Mouse (Mus musculus): ENCODE results near the gene Slc4a3. TPM values are rescaled to one million over a fixed set of nuclear protein-coding genes. Genes with fewer than 3 reads are reported as not detected.

Slc4a3 gene
- polyA plus RNA-seq, 1 experiment, result 121 TPM

DNA sequence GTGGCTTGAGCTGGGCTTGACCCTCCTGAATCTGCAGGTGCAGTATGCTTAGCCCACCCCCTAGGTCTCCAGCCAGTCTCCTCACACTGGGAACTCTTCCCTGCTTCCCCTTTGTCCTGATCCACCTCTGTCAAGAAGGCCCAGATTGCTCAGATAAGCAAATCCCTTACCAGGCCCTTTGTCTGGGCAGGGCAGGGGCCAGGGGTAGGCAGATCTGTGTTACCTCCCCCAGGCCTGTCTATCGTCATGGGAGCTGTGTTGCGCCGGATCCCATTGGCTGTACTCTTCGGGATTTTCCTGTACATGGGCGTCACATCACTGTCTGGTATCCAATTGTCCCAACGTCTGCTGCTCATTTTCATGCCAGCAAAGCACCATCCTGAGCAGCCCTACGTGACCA is 11.0 kb downstream of the Slc4a3 start:
- Histone ChIP-seq H3K4me1 (ENCODE audit: control insufficient read depth, insufficient read depth, low read length) (peaks cover 6% of the 10 kb centered on the region; the same call in 1 of the 2 replicates), H3K27ac (ENCODE audit: insufficient read depth, low read length) (no peak overlapping the region), H3K4me3 (ENCODE audit: insufficient read depth, low read length) (no peak overlapping the region)
- TF ChIP-seq POLR2A (IDR thresholded peaks at IDR 0.05; ENCODE audit: extremely low read depth, insufficient read depth, low read length) (no peak), CTCF (IDR thresholded peaks at IDR 0.05; ENCODE audit: extremely low read depth, insufficient read depth, low read length) (no peak)

DNA sequence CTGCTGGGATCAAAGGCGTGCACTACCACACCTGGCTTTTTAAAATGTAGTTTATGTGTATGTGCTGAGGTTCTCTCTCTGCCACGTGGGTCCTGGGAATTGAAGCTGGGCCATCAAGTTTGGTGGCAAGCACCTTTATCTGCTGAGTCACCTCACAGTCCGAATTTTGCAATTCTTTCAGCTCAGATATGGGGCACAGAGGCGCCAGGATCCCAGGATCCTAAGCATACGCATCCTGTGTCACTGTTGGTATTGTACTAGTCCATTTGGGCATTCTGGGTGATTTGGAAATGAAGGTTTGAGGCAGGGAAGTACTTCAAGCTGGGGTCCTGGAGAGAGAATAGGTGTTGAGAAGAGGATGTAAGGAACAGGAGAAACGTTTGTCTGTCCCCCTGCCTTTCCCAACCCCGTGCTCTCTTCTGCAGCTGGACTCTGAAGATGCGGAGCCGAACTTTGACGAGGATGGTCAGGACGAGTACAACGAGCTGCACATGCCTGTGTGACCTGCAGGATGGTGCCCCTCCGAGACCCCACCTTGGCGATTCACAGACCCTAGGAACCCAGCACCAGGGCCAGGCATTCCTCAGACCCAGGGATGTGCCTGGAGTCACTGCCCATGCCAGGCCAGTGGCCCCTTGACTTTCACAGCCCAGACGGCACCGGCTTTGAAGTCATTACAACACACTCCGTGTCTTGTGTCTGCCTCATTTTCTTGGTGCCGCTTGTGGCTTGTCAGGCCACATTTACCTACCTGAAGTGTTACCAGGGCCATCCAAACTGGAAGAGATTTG is 12.5 kb downstream of the Slc4a3 start:
- Histone ChIP-seq H3K4me1 (ENCODE audit: control insufficient read depth, insufficient read depth, low read length) (peaks cover 6% of the 10 kb centered on the region; the same call in 1 of the 2 replicates), H3K27ac (ENCODE audit: insufficient read depth, low read length) (peak overlapping the region; percentile 40; the same call in 1 of the 2 replicates), H3K4me3 (ENCODE audit: insufficient read depth, low read length) (no peak overlapping the region)
- no peak for TF ChIP-seq CTCF (IDR thresholded peaks at IDR 0.05; ENCODE audit: extremely low read depth, insufficient read depth, low read length)
- no peak for TF ChIP-seq POLR2A (IDR thresholded peaks at IDR 0.05; ENCODE audit: extremely low read depth, insufficient read depth, low read length)

DNA sequence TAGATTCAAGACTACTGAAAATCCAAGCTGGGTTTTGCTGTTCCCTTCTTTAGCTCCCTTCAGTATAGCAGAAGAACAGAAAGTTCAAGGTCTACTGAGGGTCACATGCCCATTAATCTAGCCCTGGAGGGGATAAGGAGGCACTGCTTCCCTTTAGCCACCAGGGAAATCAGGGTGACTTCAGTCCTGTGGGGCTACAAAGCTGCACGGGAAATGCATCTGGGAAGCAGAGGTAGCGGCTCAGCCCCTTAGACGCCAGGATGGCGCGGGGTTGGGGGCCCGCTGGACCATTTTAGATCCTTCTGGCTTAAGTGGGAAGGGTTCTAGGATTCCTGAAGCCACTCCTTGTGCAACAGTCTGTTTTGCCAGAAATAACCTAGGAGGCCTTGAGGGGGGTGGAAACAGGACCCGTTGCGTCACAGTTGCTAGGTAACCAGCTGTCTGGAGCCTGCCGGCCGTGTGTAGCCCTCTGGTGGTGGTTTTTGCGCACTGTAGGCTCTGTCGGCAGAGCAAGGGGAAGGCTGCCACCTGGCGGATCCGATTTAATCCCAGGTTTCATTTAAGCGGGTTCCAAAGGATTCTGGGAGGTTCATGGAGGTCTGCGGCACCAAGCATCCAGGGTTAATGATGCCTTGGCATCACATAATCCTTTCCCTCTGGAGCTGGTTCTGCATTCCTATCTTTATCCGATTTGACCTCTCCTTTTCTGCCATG is 13.3 kb downstream of the Slc4a3 start:
- peaks cover 6% of the 10 kb centered on the region; the same call in 1 of the 2 replicates for H3K4me1 ChIP-seq (ENCODE audit: control insufficient read depth, insufficient read depth, low read length)
- H3K27ac ChIP-seq (ENCODE audit: insufficient read depth, low read length), result peak overlapping the region; percentile 40
- H3K4me3 ChIP-seq (ENCODE audit: insufficient read depth, low read length), result no peak overlapping the region
- TF ChIP-seq POLR2A (IDR thresholded peaks at IDR 0.05; ENCODE audit: extremely low read depth, insufficient read depth, low read length) (no peak), CTCF (IDR thresholded peaks at IDR 0.05; ENCODE audit: extremely low read depth, insufficient read depth, low read length) (peak; percentile 99)

DNA sequence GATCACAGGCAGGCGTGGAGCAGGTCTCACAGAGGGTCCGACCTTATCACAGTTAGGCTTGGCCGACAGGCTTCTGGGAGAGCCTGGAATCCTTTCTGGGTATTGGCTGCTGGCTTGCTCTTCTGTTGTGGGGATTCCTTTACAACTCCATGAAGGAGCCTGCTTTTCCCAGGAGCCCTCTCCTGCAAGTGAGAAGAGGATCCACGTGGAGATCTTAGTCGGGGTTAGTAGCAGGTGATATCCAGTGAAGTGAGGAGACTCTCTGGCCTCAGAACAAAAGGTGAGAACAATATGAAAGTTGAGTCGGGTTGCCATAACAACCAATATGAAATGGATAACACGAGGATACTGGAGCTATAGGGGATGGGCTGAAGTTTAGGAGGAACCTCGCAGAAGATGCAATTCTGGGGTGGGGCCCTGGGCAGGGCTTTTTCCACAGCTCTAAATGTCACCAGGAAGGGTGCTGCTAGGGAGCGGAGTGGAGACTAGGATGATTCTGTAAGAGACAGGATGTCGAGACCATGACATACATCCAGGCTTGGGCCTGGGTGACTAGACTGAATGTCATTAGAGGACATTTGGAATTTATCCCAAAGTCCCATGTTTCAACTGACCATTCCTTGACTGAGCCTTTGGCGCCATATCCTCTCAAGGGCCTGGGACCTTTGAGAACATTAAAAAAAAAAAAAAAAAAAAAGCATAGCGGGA is 14.3 kb downstream of the Slc4a3 start:
- TF ChIP-seq POLR2A (IDR thresholded peaks at IDR 0.05; ENCODE audit: extremely low read depth, insufficient read depth, low read length) (0 out of 2 replicates have a peak, but pooled peaks have one; percentile 10), CTCF (IDR thresholded peaks at IDR 0.05; ENCODE audit: extremely low read depth, insufficient read depth, low read length) (no peak)
- H3K4me3 ChIP-seq (ENCODE audit: insufficient read depth, low read length), result no peak overlapping the region
- peaks cover 4% of the 10 kb centered on the region; the same call in 1 of the 2 replicates for H3K4me1 ChIP-seq (ENCODE audit: control insufficient read depth, insufficient read depth, low read length)
- no peak overlapping the region for H3K27ac ChIP-seq (ENCODE audit: insufficient read depth, low read length)

DNA sequence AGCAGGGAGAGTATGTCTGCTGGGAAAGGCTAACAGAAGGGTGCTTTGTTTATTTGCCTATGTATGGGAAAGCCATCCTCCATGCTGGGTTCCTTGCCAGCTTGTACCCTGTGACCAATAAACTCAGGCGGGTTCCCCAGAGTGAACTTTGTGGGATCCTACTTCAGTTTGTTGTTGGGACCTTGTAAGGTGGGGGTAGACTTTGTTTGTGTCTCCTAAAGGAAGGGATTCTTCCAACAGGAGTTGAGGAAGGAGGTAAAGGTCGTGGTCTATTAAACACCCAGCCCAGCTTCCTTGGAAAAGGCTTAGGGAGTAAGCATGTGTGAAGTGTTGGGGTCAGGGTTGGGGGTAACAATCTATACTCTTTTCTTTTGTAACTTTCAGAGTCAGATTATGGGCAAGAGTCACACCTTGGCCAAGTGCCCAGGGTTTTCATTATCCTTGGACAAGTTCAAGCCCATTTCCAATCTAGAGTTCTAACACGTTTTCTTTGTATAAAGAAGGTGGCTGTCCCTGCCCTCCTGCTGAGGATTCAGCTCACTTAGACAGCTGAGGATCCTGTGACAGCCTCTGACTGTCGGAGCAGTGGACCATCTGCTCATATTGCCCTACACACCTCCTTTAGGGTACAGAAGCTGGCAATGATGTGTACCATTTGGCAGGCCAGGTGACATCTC is 15.3 kb downstream of the Slc4a3 start:
- TF ChIP-seq POLR2A (IDR thresholded peaks at IDR 0.05; ENCODE audit: extremely low read depth, insufficient read depth, low read length), result no peak
- no peak for TF ChIP-seq CTCF (IDR thresholded peaks at IDR 0.05; ENCODE audit: extremely low read depth, insufficient read depth, low read length)
- Histone ChIP-seq H3K4me3 (ENCODE audit: insufficient read depth, low read length) (no peak overlapping the region), H3K27ac (ENCODE audit: insufficient read depth, low read length) (no peak overlapping the region), H3K4me1 (ENCODE audit: control insufficient read depth, insufficient read depth, low read length) (peaks cover 7% of the 10 kb centered on the region)

DNA sequence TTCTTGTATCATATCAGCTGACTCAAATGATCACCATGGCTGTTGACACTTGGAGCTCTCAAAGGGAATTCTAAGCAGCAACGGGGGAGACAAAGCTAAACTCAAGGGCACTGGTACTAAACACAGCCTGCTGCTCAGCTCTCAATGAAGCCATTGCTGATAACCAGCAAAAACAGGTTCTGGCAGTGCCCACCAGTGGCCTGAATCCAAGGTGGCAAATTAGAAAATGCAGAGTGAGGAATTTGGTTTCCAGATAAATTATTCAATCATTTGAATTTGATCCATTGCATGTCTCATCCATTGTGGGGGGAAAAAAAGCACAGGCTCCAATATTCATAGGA is 15.8 kb downstream of the Slc4a3 start:
- peaks cover 7% of the 10 kb centered on the region for H3K4me1 ChIP-seq (ENCODE audit: control insufficient read depth, insufficient read depth, low read length)
- no peak overlapping the region for H3K27ac ChIP-seq (ENCODE audit: insufficient read depth, low read length)
- H3K4me3 ChIP-seq (ENCODE audit: insufficient read depth, low read length), result no peak overlapping the region
- TF ChIP-seq POLR2A (IDR thresholded peaks at IDR 0.05; ENCODE audit: extremely low read depth, insufficient read depth, low read length), result no peak

DNA sequence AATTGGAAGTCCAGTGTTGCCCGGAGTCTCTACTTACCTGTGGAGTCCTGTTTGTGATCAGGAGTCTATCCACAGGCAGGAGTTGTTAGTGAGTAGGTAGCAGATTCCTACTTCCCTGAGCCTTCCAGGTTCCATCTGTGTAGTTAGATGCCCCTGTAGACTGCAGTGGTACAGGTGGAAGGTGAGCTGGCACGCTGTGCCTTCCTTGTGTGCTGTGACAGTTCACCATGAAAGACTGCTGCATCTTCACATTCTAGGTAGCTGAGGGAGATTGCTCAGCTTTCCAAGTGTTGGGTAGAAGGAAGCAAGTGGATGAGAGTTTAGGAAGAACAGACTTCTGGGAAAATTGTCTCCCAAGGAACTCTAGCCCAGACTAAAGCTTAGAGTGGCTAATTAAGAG is 18.0 kb downstream of the Slc4a3 start:
- H3K4me1 ChIP-seq (ENCODE audit: control insufficient read depth, insufficient read depth, low read length), result peaks cover 4% of the 10 kb centered on the region
- H3K27ac ChIP-seq (ENCODE audit: insufficient read depth, low read length), result no peak overlapping the region
- TF ChIP-seq CTCF (IDR thresholded peaks at IDR 0.05; ENCODE audit: extremely low read depth, insufficient read depth, low read length) (no peak), POLR2A (IDR thresholded peaks at IDR 0.05; ENCODE audit: extremely low read depth, insufficient read depth, low read length) (no peak)
- H3K4me3 ChIP-seq (ENCODE audit: insufficient read depth, low read length), result no peak overlapping the region

DNA sequence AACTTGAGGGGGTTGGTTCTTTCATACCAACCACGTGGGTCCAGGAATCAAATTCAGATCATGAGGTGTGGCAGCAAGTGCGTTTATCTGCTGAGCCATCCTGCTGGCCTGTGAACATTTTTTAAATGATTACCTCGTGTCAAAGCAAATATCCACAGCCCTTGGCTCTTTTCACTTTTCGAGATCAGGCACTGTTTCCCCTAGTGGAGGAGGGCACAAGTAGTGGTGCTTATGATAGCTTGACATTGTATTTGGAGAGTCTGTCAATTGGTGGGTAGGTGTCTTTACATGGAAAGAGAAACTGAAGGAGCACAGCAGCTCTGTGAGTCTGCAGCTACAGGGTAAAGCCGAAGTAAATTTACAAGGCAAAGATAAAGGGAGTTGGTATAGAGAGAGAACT is 18.9 kb downstream of the Slc4a3 start:
- H3K27ac ChIP-seq (ENCODE audit: insufficient read depth, low read length), result no peak overlapping the region

DNA sequence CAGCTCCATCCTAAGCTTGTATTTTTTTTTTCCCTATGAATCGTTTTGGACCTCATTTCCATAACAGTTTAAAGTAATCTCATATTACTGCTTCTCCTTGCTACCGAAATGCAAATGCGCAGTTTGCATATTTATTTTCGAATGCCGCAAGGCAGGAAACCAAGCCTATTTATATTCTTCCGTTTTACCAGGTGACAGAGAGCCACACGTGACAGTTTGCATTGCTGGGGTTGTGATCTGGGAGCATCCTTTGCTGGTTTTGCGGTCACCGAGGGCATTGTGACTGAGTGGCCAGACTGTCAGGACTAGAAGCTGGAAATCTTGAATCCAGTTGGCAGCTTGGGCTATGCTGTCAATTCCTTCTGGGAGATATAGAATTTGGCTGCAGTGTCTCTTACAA is 19.6 kb downstream of the Slc4a3 start:
- no peak for TF ChIP-seq POLR2A (IDR thresholded peaks at IDR 0.05; ENCODE audit: extremely low read depth, insufficient read depth, low read length)
- TF ChIP-seq CTCF (IDR thresholded peaks at IDR 0.05; ENCODE audit: extremely low read depth, insufficient read depth, low read length), result no peak
- Histone ChIP-seq H3K4me1 (ENCODE audit: control insufficient read depth, insufficient read depth, low read length) (peaks cover 2% of the 10 kb centered on the region), H3K4me3 (ENCODE audit: insufficient read depth, low read length) (no peak overlapping the region), H3K27ac (ENCODE audit: insufficient read depth, low read length) (peak overlapping the region; percentile 1; the same call in 1 of the 2 replicates)

More for the DNA sequence above, 18.9 kb downstream of the Slc4a3 start:
- TF ChIP-seq CTCF (IDR thresholded peaks at IDR 0.05; ENCODE audit: extremely low read depth, insufficient read depth, low read length), result no peak
- no peak for TF ChIP-seq POLR2A (IDR thresholded peaks at IDR 0.05; ENCODE audit: extremely low read depth, insufficient read depth, low read length)
- Histone ChIP-seq H3K4me1 (ENCODE audit: control insufficient read depth, insufficient read depth, low read length) (peaks cover 2% of the 10 kb centered on the region), H3K4me3 (ENCODE audit: insufficient read depth, low read length) (no peak overlapping the region)

Data from cortical plate, adult 2 months (tissue).